Mouse (Mus musculus): Measurements from ENCODE around the gene Igfals. TPM values are rescaled to one million over a fixed set of nuclear protein-coding genes. Genes with fewer than 3 reads are reported as not detected.

Igfals gene
- polyA plus RNA-seq, 1 experiment = 3.0 TPM

- Histone ChIP-seq H3K4me3 (replicated peaks; ENCODE audit: extremely low read depth, low read depth, low read length) (peak overlapping the region; percentile 84), H3K4me1 (ENCODE audit: control insufficient read depth, insufficient read depth, low read length) (peaks cover 16% of the 10 kb centered on the region)
- 33% methylated on average over 11 of the region's 11 CpGs for WGBS
- TF ChIP-seq POLR2A (IDR thresholded peaks at IDR 0.05; ENCODE audit: borderline replicate concordance, extremely low read depth, low read depth, low read length) (no peak), CTCF (IDR thresholded peaks at IDR 0.05; ENCODE audit: insufficient read depth, low read length) (no peak)
- no peak for DNase-seq
Observed at GRCm38 (mm10) chr17:24896993-24897269, 31.1 kb downstream of the Igfals start.

- Histone ChIP-seq H3K4me1 (ENCODE audit: control insufficient read depth, insufficient read depth, low read length) (peaks cover 16% of the 10 kb centered on the region), H3K4me3 (replicated peaks; ENCODE audit: extremely low read depth, low read depth, low read length) (no peak overlapping the region)
- WGBS = 85% methylated on average over 4 of the region's 4 CpGs
- no peak for DNase-seq
- TF ChIP-seq POLR2A (IDR thresholded peaks at IDR 0.05; ENCODE audit: borderline replicate concordance, extremely low read depth, low read depth, low read length) (no peak), CTCF (IDR thresholded peaks at IDR 0.05; ENCODE audit: insufficient read depth, low read length) (no peak)
Observed at GRCm38 (mm10) chr17:24897600-24897999, 31.8 kb downstream of the Igfals start.

GRCm38 (mm10) chr17:24898041-24898854 lies 32.5 kb downstream of the Igfals start:
- no peak for DNase-seq
- no peak overlapping the region for H3K4me3 ChIP-seq (replicated peaks; ENCODE audit: extremely low read depth, low read depth, low read length)
- 77% methylated on average over 4 of the region's 4 CpGs for WGBS

GRCm38 (mm10) chr17:24899153-24899552 lies 33.4 kb downstream of the Igfals start:
- Histone ChIP-seq H3K4me1 (ENCODE audit: control insufficient read depth, insufficient read depth, low read length) (peaks cover 13% of the 10 kb centered on the region), H3K4me3 (replicated peaks; ENCODE audit: extremely low read depth, low read depth, low read length) (no peak overlapping the region)
- DNase-seq = no peak
- TF ChIP-seq POLR2A (IDR thresholded peaks at IDR 0.05; ENCODE audit: borderline replicate concordance, extremely low read depth, low read depth, low read length) (no peak), CTCF (IDR thresholded peaks at IDR 0.05; ENCODE audit: insufficient read depth, low read length) (no peak)
- 73% methylated on average over 5 of the region's 5 CpGs for WGBS

More at GRCm38 (mm10) chr17:24898041-24898854, 32.5 kb downstream of the Igfals start:
- TF ChIP-seq CTCF (IDR thresholded peaks at IDR 0.05; ENCODE audit: insufficient read depth, low read length) = no peak
- no peak for TF ChIP-seq POLR2A (IDR thresholded peaks at IDR 0.05; ENCODE audit: borderline replicate concordance, extremely low read depth, low read depth, low read length)
- peaks cover 16% of the 10 kb centered on the region for H3K4me1 ChIP-seq (ENCODE audit: control insufficient read depth, insufficient read depth, low read length)

- 94% methylated on average over 6 of the region's 6 CpGs for WGBS
- TF ChIP-seq CTCF (IDR thresholded peaks at IDR 0.05; ENCODE audit: insufficient read depth, low read length) (no peak), POLR2A (IDR thresholded peaks at IDR 0.05; ENCODE audit: borderline replicate concordance, extremely low read depth, low read depth, low read length) (no peak)
- no peak overlapping the region for H3K4me3 ChIP-seq (replicated peaks; ENCODE audit: extremely low read depth, low read depth, low read length)
- H3K4me1 ChIP-seq (ENCODE audit: control insufficient read depth, insufficient read depth, low read length) = peaks cover 10% of the 10 kb centered on the region; the same call in 1 of the 2 replicates
- DNase-seq = no peak
Observed at GRCm38 (mm10) chr17:24900014-24900413, 34.2 kb downstream of the Igfals start.

GRCm38 (mm10) chr17:24902124-24902523 lies 36.3 kb downstream of the Igfals start:
- 90% methylated on average over 5 of the region's 5 CpGs for WGBS
- TF ChIP-seq CTCF (IDR thresholded peaks at IDR 0.05; ENCODE audit: insufficient read depth, low read length) = no peak
- no peak for TF ChIP-seq POLR2A (IDR thresholded peaks at IDR 0.05; ENCODE audit: borderline replicate concordance, extremely low read depth, low read depth, low read length)
- no peak for DNase-seq
- peaks cover 2% of the 10 kb centered on the region; the same call in 1 of the 2 replicates for H3K4me1 ChIP-seq (ENCODE audit: control insufficient read depth, insufficient read depth, low read length)
- no peak overlapping the region for H3K4me3 ChIP-seq (replicated peaks; ENCODE audit: extremely low read depth, low read depth, low read length)

- Histone ChIP-seq H3K4me1 (ENCODE audit: control insufficient read depth, insufficient read depth, low read length) (no peaks in the 10 kb centered on the region), H3K4me3 (replicated peaks; ENCODE audit: extremely low read depth, low read depth, low read length) (no peak overlapping the region)
- 64% methylated on average over 9 of the region's 9 CpGs for WGBS
- DNase-seq = no peak
- no peak for TF ChIP-seq POLR2A (IDR thresholded peaks at IDR 0.05; ENCODE audit: borderline replicate concordance, extremely low read depth, low read depth, low read length)
- peak; percentile 15; the same call in 1 of the 2 replicates for TF ChIP-seq CTCF (IDR thresholded peaks at IDR 0.05; ENCODE audit: insufficient read depth, low read length)
Observed at GRCm38 (mm10) chr17:24902671-24903474, 37.1 kb downstream of the Igfals start.

- DNase-seq = no peak
- WGBS = 87% methylated on average over 9 of the region's 9 CpGs
Observed at GRCm38 (mm10) chr17:24903767-24904166, 38.0 kb downstream of the Igfals start.

GRCm38 (mm10) chr17:24907591-24907990 lies 41.8 kb downstream of the Igfals start:
- 87% methylated on average over 2 of the region's 2 CpGs for WGBS
- DNase-seq = no peak
- TF ChIP-seq POLR2A (IDR thresholded peaks at IDR 0.05; ENCODE audit: borderline replicate concordance, extremely low read depth, low read depth, low read length) = no peak
- no peak for TF ChIP-seq CTCF (IDR thresholded peaks at IDR 0.05; ENCODE audit: insufficient read depth, low read length)
- Histone ChIP-seq H3K4me1 (ENCODE audit: control insufficient read depth, insufficient read depth, low read length) (no peaks in the 10 kb centered on the region), H3K4me3 (replicated peaks; ENCODE audit: extremely low read depth, low read depth, low read length) (no peak overlapping the region)

More at GRCm38 (mm10) chr17:24903767-24904166, 38.0 kb downstream of the Igfals start:
- no peaks in the 10 kb centered on the region for H3K4me1 ChIP-seq (ENCODE audit: control insufficient read depth, insufficient read depth, low read length)
- TF ChIP-seq POLR2A (IDR thresholded peaks at IDR 0.05; ENCODE audit: borderline replicate concordance, extremely low read depth, low read depth, low read length) (no peak), CTCF (IDR thresholded peaks at IDR 0.05; ENCODE audit: insufficient read depth, low read length) (no peak)
- H3K4me3 ChIP-seq (replicated peaks; ENCODE audit: extremely low read depth, low read depth, low read length) = no peak overlapping the region

All from lung, adult 2 months (tissue).